Mouse (Mus musculus) liver, embryonic 11.5 days (tissue): ENCODE measurements around the gene Npr3. TPM values are rescaled to one million over a fixed set of nuclear protein-coding genes. Genes with fewer than 3 reads are reported as not detected.

Source experiments
- ATAC-seq: fragments of 200-750 bp; cut with Nextera tagmentation; replicated peaks from 2 replicates; pipeline ENCODE4 v1.8.0; 2017; ENCODE audit warnings: moderate number of reproducible peaks, mild to moderate bottlenecking, moderate TSS enrichment, moderate library complexity; ENCODE audit not compliant: low FRiP score
- DNase-seq: peaks from one replicate; pipeline ENCODE4 v3.0.0-alpha.2; 2017; ENCODE audit warnings: low spot score
- H3K27ac ChIP-seq: fragments of 300-500 bp; sonication (generic); 2 replicates; pipeline ENCODE4 v1.5.1; 2014; ENCODE audit warnings: mild to moderate bottlenecking, low read depth, low read length, control low read depth
- H3K27me3 ChIP-seq: fragments of 300-500 bp; sonication (generic); replicated peaks from 2 replicates; pipeline ENCODE4 v1.6.1; 2014; ENCODE audit warnings: low read length, mixed read lengths; ENCODE audit not compliant: control insufficient read depth, insufficient read depth
- H3K36me3 ChIP-seq: fragments of 300-500 bp; sonication (generic); 2 replicates; pipeline ENCODE4 v1.6.1; 2014; ENCODE audit warnings: mild to moderate bottlenecking, low read length, moderate library complexity, mixed read lengths; ENCODE audit not compliant: control insufficient read depth, insufficient read depth
- H3K4me1 ChIP-seq: fragments of 300-500 bp; sonication (generic); replicated peaks from 2 replicates; pipeline ENCODE4 v1.6.1; 2014; ENCODE audit warnings: low read length, mixed read lengths; ENCODE audit not compliant: control insufficient read depth, insufficient read depth
- H3K4me2 ChIP-seq: fragments of 300-500 bp; sonication (generic); 2 replicates; pipeline ENCODE4 v1.6.1; 2014; ENCODE audit warnings: mild to moderate bottlenecking, control low read depth, moderate library complexity
- H3K4me3 ChIP-seq: fragments of 300-500 bp; sonication (generic); 2 replicates; pipeline ENCODE4 v1.5.1; 2014; ENCODE audit warnings: low read depth, low read length, control low read depth
- H3K9ac ChIP-seq: fragments of 300-500 bp; sonication (generic); 2 replicates; pipeline ENCODE4 v1.6.1; 2014; ENCODE audit warnings: low read depth, low read length, control low read depth
- H3K9me3 ChIP-seq: fragments of 300-500 bp; sonication (generic); 2 replicates; pipeline ENCODE4 v1.6.1; 2016; ENCODE audit warnings: low read length, inconsistent platforms, mixed read lengths; ENCODE audit not compliant: control insufficient read depth
- WGBS: fragments of 180-500 bp; shearing (Covaris S2); extraction: QIAGEN DNeasy Blood & Tissue Kit; methylation state at CpG from one replicate; pipeline ENCODE4 v1.1.7; 2014; 5-methylcytosine and 5-hydroxymethylcytosine counted together
- polyA plus RNA-seq: library from polyadenylated mRNA; unstranded; fragments of >200 nt; fragmentation: Nextera tagmentation; extraction: Ambion mirVana; gene quantifications from 2 replicates; pipeline ENCODE4 v1.2.1, GENCODE M21; 2014

Gene Npr3
- polyA plus RNA-seq, 1 experiment from 2014 or later = 6.4 TPM

- Histone ChIP-seq H3K27me3 (no peaks in the 10 kb centered on the region), H3K9ac (no peak overlapping the region), H3K4me3 (no peak overlapping the region), H3K9me3 (no peaks in the 10 kb centered on the region), H3K4me1 (no peaks in the 10 kb centered on the region), H3K4me2 (no peak overlapping the region), H3K36me3 (no peaks in the 10 kb centered on the region), H3K27ac (no peak overlapping the region)
- 75% methylated on average over 15 of the region's 15 CpGs for WGBS
- DNase-seq (no peak), ATAC-seq (no peak)
These were observed 44.1 kb downstream of the Npr3 start for GRCm38 (mm10) chr15:11862785-11863539.

- WGBS = 79% methylated on average over 7 of the region's 7 CpGs
- H3K9me3 ChIP-seq = no peaks in the 10 kb centered on the region
- H3K36me3 ChIP-seq = no peaks in the 10 kb centered on the region
- no peak overlapping the region for H3K4me3 ChIP-seq
- DNase-seq (no peak), ATAC-seq (no peak)
- no peaks in the 10 kb centered on the region for H3K27me3 ChIP-seq
- H3K4me1 ChIP-seq = no peaks in the 10 kb centered on the region
- H3K9ac ChIP-seq = no peak overlapping the region
- no peak overlapping the region for H3K27ac ChIP-seq
- H3K4me2 ChIP-seq = no peak overlapping the region
These were observed 44.8 kb downstream of the Npr3 start for GRCm38 (mm10) chr15:11862253-11862652.

- Histone ChIP-seq H3K9ac (no peak overlapping the region), H3K4me2 (no peak overlapping the region), H3K4me3 (no peak overlapping the region), H3K36me3 (no peaks in the 10 kb centered on the region), H3K9me3 (no peaks in the 10 kb centered on the region), H3K27me3 (no peaks in the 10 kb centered on the region), H3K27ac (no peak overlapping the region), H3K4me1 (no peaks in the 10 kb centered on the region)
- no peak for ATAC-seq
- 72% methylated on average over 2 of the region's 2 CpGs for WGBS
- no peak for DNase-seq
These were observed 46.8 kb downstream of the Npr3 start for GRCm38 (mm10) chr15:11860259-11860658.

- no peak overlapping the region for H3K27ac ChIP-seq
- no peak overlapping the region for H3K9ac ChIP-seq
- H3K4me3 ChIP-seq = no peak overlapping the region
- H3K27me3 ChIP-seq = no peaks in the 10 kb centered on the region
- 80% methylated on average over 3 of the region's 3 CpGs for WGBS
- H3K4me2 ChIP-seq = no peak overlapping the region
- H3K36me3 ChIP-seq = no peaks in the 10 kb centered on the region
- no peak for ATAC-seq
- H3K4me1 ChIP-seq = no peaks in the 10 kb centered on the region
- no peaks in the 10 kb centered on the region for H3K9me3 ChIP-seq
- no peak for DNase-seq
These were observed 47.3 kb downstream of the Npr3 start for GRCm38 (mm10) chr15:11859829-11860228.

GRCm38 (mm10) chr15:11858411-11858810 is 48.7 kb downstream of the Npr3 start:
- DNase-seq (no peak), ATAC-seq (no peak)
- H3K27ac ChIP-seq = no peak overlapping the region
- no peaks in the 10 kb centered on the region for H3K4me1 ChIP-seq
- H3K4me3 ChIP-seq = no peak overlapping the region
- H3K9ac ChIP-seq = no peak overlapping the region
- 92% methylated on average over 6 of the region's 6 CpGs for WGBS
- H3K27me3 ChIP-seq = no peaks in the 10 kb centered on the region
- H3K4me2 ChIP-seq = no peak overlapping the region
- H3K9me3 ChIP-seq = no peaks in the 10 kb centered on the region
- H3K36me3 ChIP-seq = no peaks in the 10 kb centered on the region

- no peaks in the 10 kb centered on the region for H3K27me3 ChIP-seq
- H3K4me2 ChIP-seq = no peak overlapping the region
- H3K27ac ChIP-seq = no peak overlapping the region; the same call in 1 of the 2 replicates
- no peaks in the 10 kb centered on the region for H3K4me1 ChIP-seq
- no peak overlapping the region for H3K4me3 ChIP-seq
- DNase-seq = no peak
- H3K9ac ChIP-seq = no peak overlapping the region
- 74% methylated on average over 16 of the region's 16 CpGs for WGBS
- no peak for ATAC-seq
- no peaks in the 10 kb centered on the region for H3K9me3 ChIP-seq
- no peaks in the 10 kb centered on the region for H3K36me3 ChIP-seq
These were observed 61.7 kb downstream of the Npr3 start for GRCm38 (mm10) chr15:11845204-11846062.

- Histone ChIP-seq H3K9ac (no peak overlapping the region), H3K27ac (no peak overlapping the region), H3K4me3 (no peak overlapping the region), H3K36me3 (no peaks in the 10 kb centered on the region), H3K4me2 (no peak overlapping the region), H3K4me1 (no peaks in the 10 kb centered on the region), H3K27me3 (no peaks in the 10 kb centered on the region), H3K9me3 (no peaks in the 10 kb centered on the region)
- 85% methylated on average over 6 of the region's 6 CpGs for WGBS
- ATAC-seq (no peak), DNase-seq (no peak)
These were observed 63.0 kb downstream of the Npr3 start for GRCm38 (mm10) chr15:11844115-11844514.

- no peaks in the 10 kb centered on the region for H3K9me3 ChIP-seq
- 67% methylated on average over 4 of the region's 4 CpGs for WGBS
- DNase-seq (no peak), ATAC-seq (no peak)
- no peak overlapping the region for H3K4me2 ChIP-seq
- H3K36me3 ChIP-seq = no peaks in the 10 kb centered on the region
- no peak overlapping the region for H3K4me3 ChIP-seq
- no peak overlapping the region for H3K9ac ChIP-seq
- H3K27me3 ChIP-seq = no peaks in the 10 kb centered on the region
- H3K4me1 ChIP-seq = no peaks in the 10 kb centered on the region
- H3K27ac ChIP-seq = no peak overlapping the region
These were observed 65.3 kb downstream of the Npr3 start for GRCm38 (mm10) chr15:11841828-11842227.
